Mouse (Mus musculus) megakaryocyte-erythroid progenitor cell, adult 5-6 weeks (primary cell): Measurements from ENCODE around the gene 1700023F06Rik. TPM values are rescaled to one million over a fixed set of nuclear protein-coding genes. Genes with fewer than 3 reads are reported as not detected.
"Not testable (repeated sequence)": the region's sequence is repeated elsewhere in the genome, so short reads cannot be mapped to it uniquely, and the experiment has no call there.

Experiments used
- ATAC-seq: replicated peaks from 2 replicates; pipeline ENCODE4 v1.8.0; 2016; ENCODE audit warnings: mild to moderate bottlenecking, inconsistent platforms; ENCODE audit not compliant: severe bottlenecking, poor library complexity, low FRiP score, low TSS enrichment
- total RNA-seq, 2 experiments: library from RNA; stranded (forward) in 1 of 2; stranded (reverse) in 1 of 2; fragments of 200-1000, 215-1000 nt in 1 of 2; fragments of >200 nt in 1 of 2; fragmentation: Nextera tagmentation in 1 of 2; gene quantifications; 2 replicates each; pipeline ENCODE4 v1.2.3; 2014 to 2017

Gene 1700023F06Rik
- total RNA-seq, 2 experiments from 2014 or later, result not detected

- ATAC-seq, result no peak
Observed at GRCm38 (mm10) chr11:103229608-103230007, 21.2 kb upstream of the 1700023F06Rik start.

GRCm38 (mm10) chr11:103223951-103224456 is 15.6 kb upstream of the 1700023F06Rik start:
- ATAC-seq, result no peak

GRCm38 (mm10) chr11:103223444-103223843 is 15.1 kb upstream of the 1700023F06Rik start:
- ATAC-seq, result no peak

- not testable (repeated sequence) for ATAC-seq
Observed at GRCm38 (mm10) chr11:103222718-103223117, 14.4 kb upstream of the 1700023F06Rik start.

DNA sequence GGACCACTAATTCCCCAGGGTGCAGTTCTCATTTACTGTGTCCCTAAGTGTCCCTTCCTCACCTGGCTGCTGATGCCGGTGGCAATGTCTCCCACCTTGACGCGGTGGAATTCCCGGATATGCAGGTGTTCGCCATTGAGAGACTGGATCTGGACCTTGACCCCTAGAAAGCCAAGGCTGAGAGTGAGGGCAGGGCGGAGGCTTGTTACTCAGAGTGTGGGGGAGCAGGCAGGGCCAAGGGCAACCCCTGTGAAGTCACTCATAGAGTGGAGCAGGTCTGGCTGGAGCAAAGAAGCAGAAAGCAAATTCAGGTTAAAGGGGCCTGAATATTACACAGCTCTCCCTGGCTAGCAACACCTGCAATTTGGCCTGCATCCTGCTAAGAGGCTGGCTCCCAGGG is 13.1 kb upstream of the 1700023F06Rik start:
- ATAC-seq, result no peak

- no peak for ATAC-seq
Observed at GRCm38 (mm10) chr11:103219995-103220394, 11.6 kb upstream of the 1700023F06Rik start.

DNA sequence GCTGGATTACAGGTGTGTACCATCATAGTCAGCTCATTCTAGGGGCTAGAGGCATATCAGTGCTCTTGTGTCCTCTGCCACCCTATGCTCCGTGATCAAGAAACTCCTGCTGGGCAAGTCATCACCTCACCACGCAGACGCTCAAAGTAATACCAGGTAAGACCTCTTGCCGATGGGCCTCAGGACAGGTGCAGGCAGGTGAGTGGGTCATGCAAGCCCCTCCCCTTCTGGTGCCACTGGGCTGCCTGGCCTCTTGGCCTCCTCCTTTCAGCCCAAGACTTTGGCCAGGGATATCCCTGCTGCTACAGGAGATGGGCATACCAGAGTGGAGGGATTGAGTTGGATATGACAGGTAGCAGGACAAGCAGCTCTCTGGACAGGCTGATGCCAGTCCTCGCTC is 10.9 kb upstream of the 1700023F06Rik start:
- no peak for ATAC-seq

DNA sequence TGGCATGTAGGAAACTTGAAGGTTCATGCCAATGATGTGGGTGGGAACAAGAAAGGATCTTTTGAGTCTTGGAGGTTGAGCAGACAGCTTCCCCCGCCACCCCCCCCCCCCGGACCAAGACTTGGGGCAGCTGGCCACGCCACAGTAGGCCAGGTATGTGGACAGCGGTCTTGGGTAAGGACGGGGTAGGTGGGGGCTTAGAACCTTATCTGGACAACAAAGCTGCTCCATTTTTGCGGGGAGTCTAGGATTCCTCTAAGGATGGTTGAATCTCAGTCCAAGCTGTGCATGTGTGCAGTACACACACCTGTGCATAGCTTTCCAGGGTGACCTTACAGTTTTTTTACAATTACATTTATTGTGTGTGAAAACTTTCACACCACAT is 10.2 kb upstream of the 1700023F06Rik start:
- no peak for ATAC-seq

DNA sequence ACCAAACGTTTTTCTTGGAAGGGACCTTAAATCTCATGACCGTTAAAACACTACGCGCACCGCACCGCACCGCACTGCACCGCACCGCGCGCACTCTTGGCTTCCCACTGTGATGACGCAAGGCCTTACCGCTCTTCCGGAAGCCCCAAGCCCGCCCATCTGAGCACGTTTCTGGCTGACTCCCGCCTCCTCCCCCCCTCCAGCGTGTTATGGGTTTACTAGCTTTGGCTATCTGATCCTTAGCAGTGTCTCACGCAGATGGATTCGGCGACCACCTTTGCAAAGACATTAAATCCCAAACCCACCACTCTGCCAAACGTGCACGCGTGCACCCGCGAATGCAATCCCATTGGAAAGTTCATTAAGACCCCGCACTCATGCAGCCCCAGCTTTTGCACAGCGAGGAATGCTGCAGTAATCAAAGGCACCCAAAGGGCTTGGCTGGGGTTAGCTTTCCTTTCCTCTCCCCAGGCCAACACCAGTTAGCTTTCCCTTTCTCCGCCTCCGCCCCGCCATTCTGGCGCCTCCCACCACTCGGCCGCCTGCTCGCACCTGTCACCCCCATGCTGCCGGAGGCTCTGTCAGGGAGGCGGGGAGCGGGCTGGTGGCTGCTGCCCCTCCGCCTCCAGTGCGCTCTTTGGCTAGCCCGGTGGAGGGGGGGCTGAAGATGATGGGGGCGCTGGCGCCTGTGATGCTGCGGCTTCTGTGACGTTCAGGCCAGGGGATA is 9.6 kb upstream of the 1700023F06Rik start, which contains the start of gene Spata32:
TSS of gene Spata32 (minus strand) at position 643 of the 727 bp plus-strand sequence.
- ATAC-seq, result peak; percentile 81

GRCm38 (mm10) chr11:103215355-103215754 is 7.0 kb upstream of the 1700023F06Rik start:
- ATAC-seq, result peak; percentile 53

- ATAC-seq, result no peak
Observed at GRCm38 (mm10) chr11:103213712-103214111, 5.4 kb upstream of the 1700023F06Rik start.

DNA sequence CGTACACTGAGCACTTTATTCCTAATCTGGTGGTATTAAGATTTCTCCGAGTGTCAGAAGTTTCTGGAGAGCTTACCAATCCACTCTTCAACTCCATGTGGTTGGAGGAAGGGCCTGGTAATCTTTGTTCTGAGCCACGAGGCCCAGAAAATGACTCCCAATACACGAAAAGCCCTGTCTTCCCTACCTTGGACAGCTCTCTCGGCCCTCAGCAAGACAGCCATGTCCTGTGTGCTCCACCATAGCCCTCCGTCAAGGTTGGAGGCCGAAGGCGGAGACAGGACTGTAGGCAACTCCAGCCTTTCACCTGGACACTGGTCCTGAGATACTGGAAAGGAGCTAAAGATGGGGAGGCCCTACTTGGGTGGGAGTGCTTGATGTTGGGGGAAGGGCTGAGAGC is 1.9 kb upstream of the 1700023F06Rik start:
- no peak for ATAC-seq

GRCm38 (mm10) chr11:103206203-103206602 is 2.2 kb downstream of the 1700023F06Rik start:
- no peak for ATAC-seq

- ATAC-seq, result no peak
Observed at GRCm38 (mm10) chr11:103202376-103202775, 6.0 kb downstream of the 1700023F06Rik start.

- peak; percentile 24; the same call in 1 of the 2 replicates for ATAC-seq
Observed at GRCm38 (mm10) chr11:103201664-103202063, 6.7 kb downstream of the 1700023F06Rik start.

DNA sequence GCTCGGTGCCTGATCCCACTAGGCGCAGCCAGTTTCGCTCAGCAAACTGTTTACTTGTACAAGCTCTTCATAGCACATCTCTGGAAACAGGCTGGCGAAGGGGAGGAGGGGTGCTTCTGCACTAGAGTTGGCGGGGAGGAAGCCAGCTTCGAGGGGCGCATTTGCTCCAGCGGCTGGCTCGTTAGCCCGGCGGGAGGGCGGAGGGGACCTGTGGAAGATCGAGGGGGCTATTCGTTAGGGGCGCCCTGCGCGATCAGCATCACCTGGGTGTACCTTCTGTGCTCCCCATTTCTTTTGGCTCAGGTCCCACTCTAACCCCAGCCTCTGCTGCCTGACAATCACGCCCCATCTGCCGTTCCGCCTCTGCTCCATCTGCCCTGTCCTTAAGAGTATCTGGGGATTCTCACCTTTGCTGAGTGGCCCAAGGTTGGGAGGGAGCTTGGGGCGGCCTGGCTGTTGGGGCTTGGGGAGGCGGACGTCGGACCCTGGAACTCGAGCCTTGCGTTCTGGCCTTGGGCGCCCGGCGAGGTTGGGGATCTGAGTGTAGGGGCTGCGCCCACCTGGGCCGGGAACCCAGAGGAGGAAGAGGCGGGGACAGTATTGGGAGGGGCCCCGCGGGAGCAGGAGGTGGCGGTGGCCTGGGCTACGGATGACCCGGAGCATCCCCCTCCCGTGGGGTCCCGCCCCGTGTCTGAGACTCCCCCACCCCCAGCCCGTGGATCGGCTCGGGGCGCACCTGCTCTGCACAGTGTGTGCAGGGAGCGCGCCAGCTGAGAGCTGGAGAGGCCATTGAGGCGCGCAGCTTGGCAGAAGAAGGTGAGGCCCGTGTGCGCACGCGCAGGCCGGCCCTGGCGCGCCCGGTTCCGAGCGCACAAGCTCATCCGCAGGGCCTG is 9.2 kb downstream of the 1700023F06Rik start:
- no peak for ATAC-seq

DNA sequence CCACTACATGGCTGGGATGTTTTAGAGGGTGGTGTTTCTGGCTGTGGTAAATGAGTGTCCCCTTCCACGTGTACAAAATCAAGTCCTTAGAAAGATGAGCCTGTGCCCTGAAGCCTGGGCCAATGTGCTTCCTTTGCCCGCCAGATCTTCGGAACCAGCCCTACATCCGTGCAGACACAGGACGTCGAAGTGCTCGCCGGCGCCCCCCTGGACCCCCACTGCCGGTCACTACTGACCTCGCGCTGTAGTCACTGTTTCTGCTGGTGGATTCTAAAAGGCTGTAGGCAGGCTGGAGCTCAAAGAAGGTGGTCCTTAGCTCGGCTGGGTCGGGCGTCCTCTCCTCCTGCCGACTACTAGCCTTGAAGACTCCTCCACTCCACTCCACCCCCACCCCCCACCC is 10.0 kb downstream of the 1700023F06Rik start:
- no peak for ATAC-seq

DNA sequence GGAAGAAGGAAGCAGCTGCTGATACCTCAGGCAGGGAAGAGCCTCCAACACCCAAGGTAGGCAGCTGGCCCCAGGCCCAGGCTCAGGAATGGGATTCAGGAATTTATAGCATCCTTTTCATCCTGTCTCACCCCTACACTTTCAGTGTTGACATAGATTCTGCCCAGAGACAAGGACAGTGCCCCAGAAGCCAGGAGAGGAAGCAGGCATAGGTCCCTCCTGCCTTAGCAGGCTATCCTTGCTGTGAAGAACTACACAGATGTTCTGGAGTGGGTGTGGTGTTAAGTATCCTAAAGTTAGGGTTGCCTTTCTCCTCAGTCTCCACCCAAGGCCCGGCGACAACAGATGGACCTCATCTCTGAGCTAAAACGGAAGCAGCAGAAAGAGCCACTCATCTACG is 11.0 kb downstream of the 1700023F06Rik start:
- no peak for ATAC-seq

- ATAC-seq, result no peak
Observed at GRCm38 (mm10) chr11:103195656-103196055, 12.7 kb downstream of the 1700023F06Rik start.

DNA sequence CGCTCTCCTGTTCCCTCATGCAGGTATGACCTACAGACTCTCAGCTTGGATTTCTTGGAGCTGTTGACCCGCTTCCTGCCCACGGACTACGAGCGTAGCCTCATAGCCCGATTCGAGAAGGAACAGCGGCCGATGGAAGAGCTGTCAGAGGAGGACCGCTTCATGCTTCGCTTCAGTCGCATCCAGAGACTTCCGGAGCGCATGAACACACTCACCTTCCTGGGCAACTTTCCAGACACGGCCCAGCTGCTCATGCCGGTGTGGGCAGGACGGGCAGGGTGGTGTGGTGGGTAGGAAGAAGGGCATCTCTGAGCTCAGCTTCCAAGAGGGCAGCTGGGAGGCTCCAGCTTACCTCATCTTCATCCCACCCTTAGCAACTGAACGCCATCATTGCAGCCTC is 13.1 kb downstream of the 1700023F06Rik start:
- ATAC-seq, result no peak
